Mouse (Mus musculus) lung, adult 18-20 months (tissue): Measurements from ENCODE around the gene Glce.

Experiments used
- DNase-seq, 2 experiments: peaks; one replicate each; pipeline ENCODE4 v3.0.0; 2022; ENCODE audit warnings: mixed read lengths in 2 of 2

The Glce gene

GRCm38 (mm10) chr9:62122508-62123215, at the start of gene Glce:
TSS of gene Glce (minus strand) at chr9:62122655.
- peak; percentile 96 to 97 for DNase-seq

- DNase-seq, result no peak
Observed at GRCm38 (mm10) chr9:62172239-62172638, 49.8 kb upstream of the Glce start.

GRCm38 (mm10) chr9:62170921-62171320, 48.5 kb upstream of the Glce start:
- DNase-seq, result no peak

GRCm38 (mm10) chr9:62166621-62167020, 44.2 kb upstream of the Glce start:
- DNase-seq, result no peak

GRCm38 (mm10) chr9:62166186-62166585, 43.7 kb upstream of the Glce start:
- DNase-seq, result no peak

DNA sequence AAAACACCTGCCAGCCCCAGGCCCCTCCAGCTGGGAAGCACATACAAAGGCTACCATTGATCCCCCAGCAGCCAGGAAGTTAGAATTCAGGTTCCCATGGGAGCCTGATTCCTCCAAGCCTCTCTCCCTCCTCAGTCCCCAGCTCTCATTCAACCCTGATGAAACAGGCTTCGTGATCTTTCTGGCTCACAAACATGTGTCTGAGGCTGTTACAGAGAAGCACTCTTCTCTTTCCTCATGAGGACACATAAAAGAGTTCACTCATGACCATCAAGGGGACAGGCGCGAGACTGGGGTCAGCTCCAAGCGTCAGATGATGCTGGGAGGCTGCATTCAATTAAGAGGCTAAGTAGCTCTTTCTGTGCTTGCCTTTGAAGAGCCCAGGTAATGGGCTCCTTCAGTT, 40.4 kb upstream of the Glce start:
- no peak for DNase-seq

GRCm38 (mm10) chr9:62160788-62161187, 38.3 kb upstream of the Glce start:
- DNase-seq, result no peak

DNA sequence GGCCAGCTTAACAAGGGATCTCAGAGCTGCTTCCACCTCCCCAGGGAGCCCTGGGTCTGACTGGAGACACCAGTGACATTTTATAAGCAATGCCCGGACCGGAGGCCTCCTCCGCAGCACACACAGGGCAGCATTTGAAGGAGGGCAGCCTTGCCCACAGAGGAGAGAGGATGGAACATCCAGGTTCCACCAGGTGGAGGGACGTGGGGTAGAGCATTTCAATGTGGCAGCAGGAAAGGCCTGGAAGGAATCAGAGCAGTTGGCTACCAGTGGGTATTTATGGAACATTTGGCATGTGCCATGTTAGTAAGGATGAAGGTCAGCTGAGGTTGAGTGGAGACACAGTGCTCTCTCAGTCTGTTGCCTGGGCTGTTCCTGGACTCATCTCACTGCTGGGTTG, 36.3 kb upstream of the Glce start:
- DNase-seq, result no peak

DNA sequence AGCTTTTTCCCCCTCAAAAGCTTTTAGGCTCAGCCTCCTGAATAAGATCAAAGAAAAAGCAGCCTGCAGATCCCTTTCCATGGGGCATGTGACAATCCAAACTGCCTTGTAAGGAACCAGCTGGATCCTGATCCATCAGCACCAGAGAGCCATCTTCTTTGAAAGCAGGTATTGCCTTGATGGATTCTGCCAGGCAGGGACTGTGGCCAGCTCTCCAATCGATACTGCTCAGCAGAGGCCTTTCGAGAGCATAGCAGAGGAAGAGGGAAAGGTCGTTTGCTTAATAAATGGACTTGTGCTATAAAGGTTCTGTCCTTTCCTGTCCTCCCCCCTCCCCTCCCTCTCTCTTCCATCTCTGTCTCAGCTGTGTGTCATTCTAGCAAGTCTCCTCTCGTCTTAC, 33.4 kb upstream of the Glce start:
- no peak for DNase-seq

DNA sequence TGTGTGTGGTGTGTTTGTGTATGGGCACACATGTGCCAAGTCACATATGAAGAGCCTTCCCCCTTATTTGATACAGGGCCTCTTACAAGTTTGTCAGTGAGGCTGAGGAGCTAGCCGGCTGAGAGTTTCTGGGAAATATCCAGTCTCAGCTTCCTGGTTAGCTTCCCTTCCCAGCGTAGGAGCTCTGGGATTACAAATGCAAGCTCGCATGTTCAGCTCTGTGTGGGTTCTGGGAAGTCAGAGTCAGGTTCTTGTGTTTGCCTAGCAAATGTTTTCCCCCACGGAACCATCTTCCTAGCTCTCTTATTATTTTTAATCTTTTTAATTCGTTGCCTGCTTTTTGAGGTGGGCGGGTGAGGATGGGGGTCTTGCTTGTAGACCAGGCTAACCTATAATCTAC, 32.9 kb upstream of the Glce start:
- DNase-seq, result no peak

DNA sequence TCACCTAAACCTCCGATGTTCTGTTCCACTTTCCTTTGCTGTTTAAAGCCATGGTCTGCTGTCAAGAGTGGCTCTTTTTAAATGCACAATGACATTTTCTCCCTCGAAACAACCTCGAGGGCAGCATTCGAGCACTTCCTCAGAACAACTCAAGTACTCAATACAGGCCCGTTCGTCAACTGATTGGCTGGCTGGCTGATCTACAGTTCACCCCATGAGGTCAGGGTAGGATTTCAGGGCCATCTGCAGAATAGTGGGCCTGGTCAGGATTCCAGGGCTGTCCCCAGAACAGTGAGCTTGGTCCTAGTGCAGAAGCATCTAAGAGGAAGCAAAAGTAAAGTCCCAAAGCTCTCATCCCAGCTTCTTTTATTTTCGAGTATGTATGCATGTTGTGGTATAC, 32.5 kb upstream of the Glce start:
- no peak for DNase-seq

DNA sequence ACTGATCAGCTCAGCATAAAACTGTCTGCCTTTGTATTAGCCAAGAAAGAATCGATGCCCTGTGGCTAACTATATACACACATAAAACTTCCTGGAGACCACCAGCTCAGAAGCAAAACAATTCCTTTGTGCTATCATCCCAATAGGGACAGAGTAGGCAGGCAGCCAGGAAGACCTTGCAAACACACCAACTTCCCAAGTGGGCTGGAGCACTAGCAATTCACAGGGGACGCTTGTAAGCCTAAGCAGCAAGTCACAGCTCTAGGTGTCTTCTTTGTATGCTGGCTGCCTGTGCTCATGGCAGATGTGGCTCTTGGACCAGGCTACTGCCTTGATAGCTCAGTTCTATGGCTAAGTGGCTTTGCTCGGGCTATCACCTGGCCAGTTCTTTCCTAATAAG, 32.1 kb upstream of the Glce start:
- no peak for DNase-seq

- DNase-seq, result no peak
Observed at GRCm38 (mm10) chr9:62153263-62153662, 30.8 kb upstream of the Glce start.

- DNase-seq, result no peak
Observed at GRCm38 (mm10) chr9:62152506-62152905, 30.1 kb upstream of the Glce start.

GRCm38 (mm10) chr9:62145198-62145597, 22.7 kb upstream of the Glce start:
- DNase-seq, result no peak

- DNase-seq, result no peak
Observed at GRCm38 (mm10) chr9:62143428-62143827, 21.0 kb upstream of the Glce start.

DNA sequence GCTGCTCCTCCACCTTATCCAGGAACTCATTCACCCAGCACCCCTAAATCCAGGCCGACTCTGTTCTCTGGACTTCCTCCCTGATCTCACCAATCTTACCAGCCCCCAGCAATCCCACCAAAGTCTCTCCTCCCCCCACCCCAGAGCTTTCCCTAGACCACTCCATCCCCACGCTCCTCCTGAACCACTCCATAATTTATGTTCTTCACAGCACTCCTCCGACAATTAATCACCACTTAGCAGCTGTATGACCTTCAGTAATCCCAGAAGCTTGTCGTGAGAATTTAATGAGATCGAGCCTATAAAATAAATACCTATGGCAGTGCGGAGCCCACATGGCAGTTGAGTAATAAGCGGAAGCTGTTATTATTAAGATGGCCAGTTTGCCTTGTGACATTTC, 16.6 kb upstream of the Glce start:
- DNase-seq, result no peak

DNA sequence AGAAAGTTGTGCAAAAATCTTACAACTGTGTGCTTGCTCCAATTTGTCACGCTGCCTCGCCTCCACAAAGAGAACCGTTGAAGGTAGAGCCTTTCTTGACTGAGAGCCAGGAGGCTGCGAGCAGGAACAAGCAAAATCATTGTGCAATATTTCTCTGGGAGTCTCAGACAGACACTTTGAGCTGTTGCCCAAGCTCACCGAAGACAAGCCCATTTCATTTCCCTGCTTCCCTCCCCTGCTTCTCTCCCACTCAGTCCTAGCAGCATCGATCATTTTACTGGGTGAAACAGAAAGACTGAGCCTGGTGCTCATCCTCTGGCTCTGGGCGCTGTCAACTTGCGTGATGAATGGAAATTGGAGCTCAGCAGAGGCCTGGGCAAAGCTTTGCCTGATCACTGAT, 14.8 kb upstream of the Glce start:
- peak; percentile 64 to 73 for DNase-seq

- no peak for DNase-seq
Observed at GRCm38 (mm10) chr9:62132005-62132782, 9.7 kb upstream of the Glce start.

DNA sequence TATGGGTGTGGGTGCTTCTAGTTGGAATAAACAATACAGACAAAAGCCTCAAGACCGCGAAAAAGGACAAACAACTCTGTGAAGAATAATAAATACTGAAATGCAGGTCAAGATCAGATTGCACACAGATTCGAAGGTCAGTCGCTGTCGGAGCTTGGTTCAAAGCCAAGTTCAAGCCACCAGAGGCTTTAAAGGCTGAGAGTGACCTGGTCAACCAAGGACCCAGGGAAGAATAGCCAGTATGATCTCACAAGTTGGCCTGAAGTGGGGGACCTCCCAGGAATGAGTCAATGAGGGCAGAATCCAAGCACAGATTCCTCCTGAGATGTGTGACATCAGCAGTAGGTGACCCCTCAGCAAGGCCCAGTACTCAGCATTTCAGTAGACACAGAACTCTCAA, 8.3 kb upstream of the Glce start:
- no peak for DNase-seq

GRCm38 (mm10) chr9:62128056-62128455, 5.6 kb upstream of the Glce start:
- DNase-seq, result no peak

DNA sequence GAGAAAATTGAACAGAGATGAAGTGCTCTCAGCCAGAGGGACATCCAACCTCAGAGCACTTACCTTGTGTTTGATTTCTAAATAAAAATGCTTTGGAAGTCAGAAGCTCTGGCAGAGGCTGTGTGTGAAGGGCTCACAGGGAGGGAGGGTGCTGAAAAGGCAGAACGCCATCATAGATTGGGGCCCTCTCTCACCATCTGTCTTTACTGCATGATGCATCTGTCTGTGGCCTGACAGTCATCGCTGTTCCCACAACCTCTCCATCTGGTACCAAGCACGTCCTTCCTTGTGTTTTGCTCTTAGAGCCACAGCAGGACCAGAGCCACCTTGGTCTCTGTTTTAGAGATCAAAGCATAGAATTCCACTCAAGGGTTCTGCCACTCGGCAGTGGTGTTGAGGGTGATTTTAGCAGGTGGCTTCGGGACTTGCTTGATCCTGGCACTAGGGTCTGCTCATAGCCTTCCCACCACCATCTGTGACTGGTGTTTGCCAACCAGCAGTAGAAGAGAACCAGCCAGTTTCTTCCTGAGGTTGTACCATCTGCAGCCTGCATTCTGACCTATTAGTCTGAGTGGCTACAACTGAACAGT, 3.6 kb upstream of the Glce start:
- DNase-seq, result no peak

DNA sequence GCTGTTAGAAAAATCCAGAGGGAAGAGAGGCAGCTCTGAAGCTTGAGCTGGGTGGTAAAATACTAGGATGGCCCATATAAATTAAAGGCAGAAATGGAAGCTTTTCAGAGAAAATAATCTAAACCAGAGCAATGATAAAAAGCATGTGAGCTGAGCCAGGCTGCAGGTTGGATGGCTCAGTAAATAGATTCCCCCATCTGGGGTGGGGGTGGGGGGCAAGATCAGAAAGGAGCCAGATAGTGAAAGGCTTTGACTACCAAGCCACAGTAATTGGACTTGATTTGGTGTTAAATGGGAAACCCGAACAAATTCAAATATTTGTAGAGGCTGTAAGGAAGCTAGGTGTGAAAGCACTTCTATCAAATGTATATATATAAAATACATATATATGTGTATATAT, 1.8 kb upstream of the Glce start:
- no peak for DNase-seq

DNA sequence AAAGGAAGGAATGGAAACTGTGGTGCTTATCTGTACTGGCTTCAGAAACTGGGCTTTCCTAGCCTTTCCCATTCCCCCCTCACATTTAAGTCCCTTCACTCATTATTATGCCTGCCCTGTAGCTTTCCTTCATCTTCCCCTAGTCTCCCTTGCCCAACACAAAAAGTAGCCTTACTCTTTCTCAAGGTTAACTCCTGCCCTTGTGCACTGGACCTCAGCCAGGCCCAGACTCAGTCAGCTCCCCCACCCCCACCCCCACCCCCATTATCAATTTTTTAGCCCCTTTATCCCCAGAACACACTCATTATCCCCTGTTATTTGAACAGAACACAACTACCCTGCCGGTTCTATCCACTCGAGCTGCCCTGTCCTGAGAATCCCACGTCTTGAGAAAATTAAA, 1.0 kb upstream of the Glce start:
- DNase-seq, result no peak
